Mouse (Mus musculus) limb, embryonic 15.5 days (tissue): ENCODE data around the gene Gm27029. TPM values are rescaled to one million over a fixed set of nuclear protein-coding genes. Genes with fewer than 3 reads are reported as not detected.
"Not testable (repeated sequence)": the region's sequence is repeated elsewhere in the genome, so short reads cannot be mapped to it uniquely, and the experiment has no call there.

Source experiments
- ATAC-seq: fragments of 200-750 bp; cut with Nextera tagmentation; 2 replicates; pipeline ENCODE4 v1.8.0; 2017; ENCODE audit warnings: low read depth, moderate TSS enrichment; ENCODE audit not compliant: insufficient number of reproducible peaks, low FRiP score, low TSS enrichment
- H3K27ac ChIP-seq: fragments of 300-500 bp; sonication (generic); 2 replicates; pipeline ENCODE4 v1.5.1; 2015; ENCODE audit warnings: moderate library complexity, mild to moderate bottlenecking, inconsistent platforms
- H3K27me3 ChIP-seq: fragments of 300-500 bp; sonication (generic); 2 replicates; pipeline ENCODE4 v1.6.1; 2015; ENCODE audit warnings: inconsistent platforms
- H3K36me3 ChIP-seq: fragments of 300-500 bp; sonication (generic); 2 replicates; pipeline ENCODE4 v1.6.1; 2015; ENCODE audit warnings: inconsistent platforms
- H3K4me1 ChIP-seq: fragments of 300-500 bp; sonication (generic); 2 replicates; pipeline ENCODE4 v1.6.1; 2015; ENCODE audit warnings: inconsistent platforms
- H3K4me2 ChIP-seq: fragments of 300-500 bp; sonication (generic); 2 replicates; pipeline ENCODE4 v1.6.1; 2015; ENCODE audit warnings: mild to moderate bottlenecking, inconsistent platforms
- H3K4me3 ChIP-seq: fragments of 300-500 bp; sonication (generic); 2 replicates; pipeline ENCODE4 v1.5.1; 2015; ENCODE audit warnings: mild to moderate bottlenecking, inconsistent platforms
- H3K9ac ChIP-seq: fragments of 300-500 bp; sonication (generic); 2 replicates; pipeline ENCODE4 v1.6.1; 2015; ENCODE audit warnings: inconsistent platforms
- H3K9me3 ChIP-seq: fragments of 300-500 bp; sonication (generic); 2 replicates; pipeline ENCODE4 v1.6.1; 2016; ENCODE audit warnings: inconsistent platforms
- WGBS: fragments of 180-500 bp; shearing (Covaris S2); methylation state at CpG from one replicate; pipeline ENCODE4 v1.1.7; 2015; 5-methylcytosine and 5-hydroxymethylcytosine counted together
- polyA plus RNA-seq: library from polyadenylated mRNA; unstranded; fragments of >200 nt; fragmentation: Nextera tagmentation; extraction: Ambion mirVana; gene quantifications from 2 replicates; pipeline ENCODE4 v1.2.1, GENCODE M21; 2015

The Gm27029 gene
- polyA plus RNA-seq, 1 experiment from 2014 or later = 11.8 TPM

DNA sequence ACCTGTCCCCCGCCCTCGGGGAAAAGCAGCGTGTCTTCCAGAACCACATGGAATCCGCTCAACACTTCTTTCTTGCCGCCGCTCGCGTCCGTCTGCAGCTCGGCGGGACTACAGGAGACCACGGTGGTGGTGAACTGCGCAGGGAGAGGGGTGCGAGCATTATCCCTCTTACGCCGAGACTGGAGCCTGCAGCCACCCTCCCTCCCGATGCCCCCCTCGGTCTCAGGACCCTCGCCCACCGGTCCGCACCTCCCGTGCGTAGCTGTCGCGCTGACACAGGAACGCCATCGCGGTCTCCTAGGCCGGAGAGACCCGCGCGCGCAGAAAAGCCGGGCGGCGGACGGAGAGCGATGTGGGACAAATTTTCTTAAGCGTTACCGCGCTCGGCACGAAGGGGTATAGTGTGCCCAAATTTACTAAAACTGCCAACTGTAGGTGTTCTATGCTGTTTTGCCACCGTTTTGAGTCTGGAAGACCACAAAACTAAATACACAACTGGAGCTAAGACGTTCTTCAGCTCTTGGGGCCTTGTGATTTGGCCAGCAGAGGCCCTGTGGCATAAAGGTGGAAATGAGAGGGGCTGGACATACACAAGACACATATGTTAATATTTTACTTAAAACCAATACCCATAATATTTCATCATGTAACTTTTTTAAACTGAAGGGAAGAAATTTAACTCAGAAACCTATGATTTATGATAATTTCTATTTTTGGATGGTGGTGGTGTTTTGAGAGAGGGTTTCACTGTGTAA is 7.3 kb downstream of the Gm27029 start, which contains the start of gene Aarsd1:
Gene Aarsd1, minus strand, starts transcription at position 515 of the 755 bp plus-strand sequence.
- ATAC-seq = peak; percentile 77; the same call in 1 of the 2 replicates

DNA sequence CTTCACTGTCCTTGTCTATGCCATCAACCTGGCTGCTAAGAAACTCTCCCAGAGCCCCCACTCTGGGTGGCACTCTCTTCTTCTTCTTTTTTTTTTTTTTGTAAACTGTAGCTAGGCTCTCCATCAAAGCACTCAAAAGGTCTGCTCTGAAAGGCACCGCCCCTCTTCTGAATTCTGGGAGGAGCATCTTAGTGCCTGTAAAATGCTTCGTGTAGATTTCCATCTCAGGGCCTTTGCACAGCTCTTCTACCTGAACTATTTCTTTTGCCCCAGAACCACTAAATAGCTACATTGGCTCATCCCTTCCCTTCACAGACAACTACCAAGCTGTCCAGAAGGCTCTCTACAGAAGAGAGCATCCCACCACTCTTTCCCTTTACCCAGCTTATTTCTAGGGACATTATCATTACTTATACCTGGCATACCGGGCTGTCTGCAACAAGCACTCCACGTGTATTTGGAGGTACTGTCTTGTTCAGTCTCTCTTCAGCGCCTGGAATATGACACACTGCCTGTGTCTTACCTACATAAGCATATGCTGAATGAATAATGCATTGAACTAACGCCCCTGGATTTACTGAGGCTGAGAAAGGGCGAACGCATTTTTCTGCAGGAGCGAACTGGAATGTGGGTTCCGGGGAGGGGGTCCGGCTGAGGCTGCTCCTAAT is 8.0 kb downstream of the Gm27029 start:
- Histone ChIP-seq H3K4me1 (peaks cover 7% of the 10 kb centered on the region), H3K4me3 (peak overlapping the region; percentile 82), H3K36me3 (peaks cover 22% of the 10 kb centered on the region), H3K27me3 (no peaks in the 10 kb centered on the region), H3K4me2 (peak overlapping the region; percentile 68), H3K9ac (peak overlapping the region; percentile 81), H3K9me3 (no peaks in the 10 kb centered on the region), H3K27ac (peak overlapping the region; percentile 82)
- ATAC-seq = peak; percentile 12; the same call in 1 of the 2 replicates
- 2% methylated on average over 11 of the region's 11 CpGs for WGBS

More for the DNA sequence above, 7.3 kb downstream of the Gm27029 start, which contains the start of gene Aarsd1:
- Histone ChIP-seq H3K9ac (peak within 1 kb of the TSS; percentile 81), H3K4me3 (peak within 1 kb of the TSS; percentile 82), H3K9me3 (no peaks in the 10 kb centered on the region), H3K27ac (peak within 1 kb of the TSS; percentile 82), H3K27me3 (no peaks in the 10 kb centered on the region), H3K4me2 (peak within 1 kb of the TSS; percentile 68), H3K4me1 (peaks cover 7% of the 10 kb centered on the region), H3K36me3 (peaks cover 15% of the 10 kb centered on the region)
- WGBS = 0% methylated on average over 45 of the region's 45 CpGs

DNA sequence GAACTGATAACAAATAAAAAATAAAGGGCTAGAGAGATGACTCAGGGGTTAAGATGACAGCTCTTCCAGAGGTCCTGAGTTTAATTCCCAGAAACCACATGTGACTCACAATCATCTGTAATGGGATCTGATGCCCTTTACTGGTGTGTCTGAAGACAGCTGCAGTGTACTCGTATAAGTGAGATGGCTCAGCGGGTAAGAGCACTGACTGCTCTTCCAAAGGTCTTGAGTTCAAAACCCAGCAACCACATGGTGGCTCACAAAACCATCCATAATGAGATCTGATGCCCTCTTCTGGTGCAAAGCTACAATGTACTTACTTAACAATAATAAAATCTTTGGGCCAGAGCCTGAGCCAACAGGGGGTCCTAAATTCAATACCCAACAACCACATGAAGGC is 9.3 kb downstream of the Gm27029 start:
- Histone ChIP-seq H3K9me3 (no peaks in the 10 kb centered on the region), H3K27me3 (no peaks in the 10 kb centered on the region), H3K9ac (no peak overlapping the region), H3K27ac (no peak overlapping the region), H3K36me3 (peaks cover 35% of the 10 kb centered on the region), H3K4me1 (peaks cover 7% of the 10 kb centered on the region), H3K4me3 (no peak overlapping the region), H3K4me2 (no peak overlapping the region)
- 86% methylated on average over 2 of the region's 2 CpGs for WGBS
- ATAC-seq = no peak

DNA sequence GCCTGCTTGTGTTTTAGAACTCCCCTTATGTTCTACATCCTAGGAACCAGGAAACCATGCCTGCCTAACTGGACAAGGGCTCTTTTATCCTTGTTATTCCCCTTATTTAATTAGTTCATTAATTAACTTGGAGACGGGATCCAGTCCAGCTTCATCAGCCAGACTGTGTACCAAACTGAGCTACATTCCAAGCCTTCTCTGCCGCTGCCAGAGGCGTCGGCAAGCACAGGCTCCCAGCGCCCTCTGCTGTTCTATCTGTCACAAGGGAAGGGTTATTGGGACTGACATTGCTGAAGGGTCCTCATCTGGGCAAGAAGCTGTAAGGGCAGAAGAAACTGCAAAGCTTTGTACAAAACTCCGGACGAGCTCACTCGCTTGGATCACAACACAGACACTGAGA is 29.5 kb downstream of the Gm27029 start:
- H3K9me3 ChIP-seq = no peaks in the 10 kb centered on the region
- H3K4me1 ChIP-seq = no peaks in the 10 kb centered on the region
- H3K9ac ChIP-seq = no peak overlapping the region
- H3K27me3 ChIP-seq = no peaks in the 10 kb centered on the region
- H3K36me3 ChIP-seq = no peaks in the 10 kb centered on the region
- no peak overlapping the region for H3K27ac ChIP-seq
- H3K4me2 ChIP-seq = no peak overlapping the region
- WGBS = 7% methylated on average over 8 of the region's 8 CpGs
- no peak overlapping the region for H3K4me3 ChIP-seq
- ATAC-seq = no peak

DNA sequence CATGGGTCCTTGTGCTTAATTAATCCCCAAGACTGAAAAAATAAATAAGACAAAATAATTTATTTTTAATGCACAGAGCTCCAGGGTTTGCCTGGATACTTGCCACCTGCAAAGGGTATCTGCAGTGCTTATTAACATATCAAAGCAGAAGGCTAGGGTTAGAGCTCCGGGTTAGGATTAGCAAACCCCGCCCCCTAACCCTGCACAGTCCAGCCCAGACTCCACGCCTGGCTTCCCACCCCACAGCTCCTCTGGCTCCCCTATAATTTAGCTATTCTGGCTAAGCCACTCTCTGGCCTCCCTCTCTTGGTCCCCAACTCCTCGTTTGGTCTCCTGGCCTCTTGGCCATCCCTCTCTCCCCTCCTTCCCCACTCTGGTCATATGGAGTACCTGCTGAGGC is 42.8 kb downstream of the Gm27029 start:
- Histone ChIP-seq H3K9ac (no peak overlapping the region), H3K27me3 (0 out of 2 replicates have a peak, but pooled peaks cover under 1% of the 10 kb centered on the region), H3K4me2 (no peak overlapping the region), H3K36me3 (no peaks in the 10 kb centered on the region), H3K27ac (no peak overlapping the region), H3K4me3 (no peak overlapping the region), H3K4me1 (no peaks in the 10 kb centered on the region), H3K9me3 (no peaks in the 10 kb centered on the region)
- no peak for ATAC-seq
- 12% methylated on average over 4 of the region's 4 CpGs for WGBS

DNA sequence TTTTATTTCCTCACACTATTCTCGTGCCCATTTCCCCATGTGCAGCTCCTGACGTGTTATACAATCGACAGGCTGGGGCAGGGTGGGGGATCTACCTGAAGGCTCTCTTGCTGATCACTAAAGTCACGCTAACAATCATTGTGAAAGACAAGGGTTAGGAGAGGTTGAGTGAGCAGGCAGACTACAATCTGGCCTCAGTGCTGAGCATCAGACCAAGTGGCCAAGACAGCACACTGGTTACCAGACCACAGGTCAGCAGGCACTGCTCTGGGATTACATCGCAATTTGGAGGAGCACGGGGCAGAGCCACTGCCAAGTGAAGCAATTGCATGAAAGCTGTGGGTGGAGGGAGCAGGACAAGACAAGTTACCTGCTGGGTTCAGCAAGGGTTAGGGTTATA is 45.7 kb downstream of the Gm27029 start:
- no peak for ATAC-seq
- WGBS = 77% methylated on average over 6 of the region's 6 CpGs
- H3K36me3 ChIP-seq = no peaks in the 10 kb centered on the region

DNA sequence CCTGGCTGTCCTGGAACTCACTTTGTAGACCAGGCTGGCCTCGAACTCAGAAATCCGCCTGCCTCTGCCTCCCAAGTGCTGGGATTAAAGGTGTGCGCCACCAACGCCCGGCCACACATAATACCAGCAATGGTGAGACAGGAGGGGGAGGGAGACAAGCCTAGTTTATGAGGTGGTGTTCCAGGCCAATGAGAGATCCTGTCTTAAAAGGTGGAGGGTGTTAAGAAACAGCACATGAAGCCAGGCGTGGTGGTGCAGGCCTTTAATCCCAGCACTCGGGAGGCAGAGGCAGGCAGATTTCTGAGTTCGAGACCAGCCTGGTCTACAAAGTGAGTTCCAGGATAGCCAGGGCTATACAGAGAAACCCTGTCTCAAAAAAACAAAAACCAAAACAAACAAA is 46.4 kb downstream of the Gm27029 start:
- not testable (repeated sequence) for H3K36me3 ChIP-seq, H3K4me1 ChIP-seq, H3K9ac ChIP-seq, H3K27ac ChIP-seq, ATAC-seq, H3K9me3 ChIP-seq, H3K4me3 ChIP-seq, H3K4me2 ChIP-seq, H3K27me3 ChIP-seq
- 89% methylated on average over 8 of the region's 8 CpGs for WGBS

More for the DNA sequence above, 45.7 kb downstream of the Gm27029 start:
- Histone ChIP-seq H3K9me3 (no peaks in the 10 kb centered on the region), H3K27me3 (0 out of 2 replicates have a peak, but pooled peaks cover 3% of the 10 kb centered on the region), H3K4me3 (no peak overlapping the region), H3K4me2 (no peak overlapping the region), H3K4me1 (no peaks in the 10 kb centered on the region), H3K9ac (no peak overlapping the region), H3K27ac (no peak overlapping the region)

DNA sequence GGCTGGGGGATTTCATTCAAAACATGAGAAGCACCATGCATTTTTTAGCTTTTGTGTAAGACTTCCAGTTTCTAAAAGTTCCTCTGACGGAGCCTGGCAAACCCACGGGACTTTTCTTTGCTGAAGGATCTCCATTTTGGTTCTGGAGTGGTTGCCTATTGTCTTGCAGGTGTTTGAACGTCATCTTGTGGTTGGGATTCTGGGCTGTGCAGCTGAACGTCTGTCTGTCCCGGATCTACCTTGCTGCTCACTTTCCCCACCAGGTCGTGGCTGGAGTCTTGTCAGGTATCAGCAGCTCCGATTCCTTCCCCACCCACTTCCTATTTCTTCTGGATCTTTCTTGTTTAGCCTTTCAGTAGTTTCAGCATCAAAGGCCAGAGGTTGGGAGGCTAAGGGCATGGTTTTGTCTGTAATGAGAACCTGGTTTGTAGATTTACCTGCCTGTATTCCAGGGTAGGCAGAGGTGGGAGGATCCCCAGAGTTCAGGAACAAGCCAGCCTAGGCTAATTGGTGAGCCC is 50.1 kb downstream of the Gm27029 start:
- Histone ChIP-seq H3K4me2 (no peak overlapping the region), H3K27me3 (0 out of 2 replicates have a peak, but pooled peaks cover 3% of the 10 kb centered on the region), H3K4me3 (no peak overlapping the region), H3K27ac (no peak overlapping the region), H3K9me3 (no peaks in the 10 kb centered on the region), H3K4me1 (no peaks in the 10 kb centered on the region), H3K36me3 (no peaks in the 10 kb centered on the region), H3K9ac (no peak overlapping the region)
- 64% methylated on average over 7 of the region's 7 CpGs for WGBS
- no peak for ATAC-seq

DNA sequence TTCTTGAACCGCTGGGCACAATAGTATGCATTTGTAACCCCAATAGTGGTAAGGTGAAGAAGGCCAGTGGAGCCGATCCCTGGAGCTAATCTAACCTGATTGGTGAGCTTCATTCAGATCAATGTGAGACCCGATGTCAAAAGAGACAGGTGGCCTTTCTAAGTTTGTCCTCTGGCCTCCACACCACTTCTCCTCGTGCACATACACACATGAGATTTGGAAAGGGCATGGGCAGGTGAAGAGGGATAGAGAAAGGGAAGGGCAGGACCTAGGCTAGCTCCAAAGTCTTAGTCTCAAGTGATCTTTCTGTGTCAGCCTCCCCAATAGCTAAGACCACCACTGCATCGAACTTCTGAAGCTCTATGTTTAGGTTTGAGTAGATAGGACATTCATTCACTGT is 54.5 kb downstream of the Gm27029 start:
- no peak for ATAC-seq
- Histone ChIP-seq H3K36me3 (no peaks in the 10 kb centered on the region), H3K27me3 (no peaks in the 10 kb centered on the region), H3K9me3 (no peaks in the 10 kb centered on the region), H3K27ac (no peak overlapping the region), H3K4me1 (no peaks in the 10 kb centered on the region), H3K9ac (no peak overlapping the region), H3K4me3 (no peak overlapping the region), H3K4me2 (no peak overlapping the region)
- 75% methylated on average over 5 of the region's 5 CpGs for WGBS

DNA sequence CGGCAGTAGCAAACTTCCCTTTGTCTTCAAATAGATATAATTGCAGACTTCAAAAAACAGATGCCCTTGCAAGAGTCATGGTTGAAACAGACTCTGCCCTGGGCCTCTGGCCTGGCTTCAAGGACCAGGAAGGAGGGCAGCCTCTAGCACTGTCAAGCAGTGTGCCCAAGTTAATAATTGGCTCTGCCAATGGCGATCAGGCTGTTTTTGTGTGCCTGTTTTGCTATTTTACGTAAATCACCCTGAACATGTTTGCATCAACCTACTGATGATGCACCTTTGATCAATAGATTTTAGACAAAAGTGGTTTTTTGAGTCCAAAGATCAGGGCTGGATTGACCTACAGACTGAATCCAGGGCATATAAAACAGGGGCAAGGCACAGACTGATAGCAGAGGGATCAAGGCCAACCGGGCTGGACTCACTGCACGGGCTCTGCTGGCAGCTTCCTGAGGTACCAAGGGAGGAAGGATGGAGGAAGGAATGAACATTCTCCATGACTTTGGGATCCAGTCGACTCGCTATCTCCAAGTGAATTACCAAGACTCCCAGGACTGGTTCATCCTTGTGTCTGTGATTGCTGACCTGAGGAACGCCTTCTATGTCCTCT is 57.2 kb downstream of the Gm27029 start, which contains the start of gene G6pc:
Gene G6pc, plus strand, starts transcription at position 236 of the 610 bp plus-strand sequence.
- no peak for ATAC-seq
- H3K9ac ChIP-seq = no peak within 1 kb of the TSS
- no peaks in the 10 kb centered on the region for H3K36me3 ChIP-seq
- WGBS = 85% methylated on average over 8 of the region's 8 CpGs
- no peaks in the 10 kb centered on the region for H3K9me3 ChIP-seq
- H3K4me3 ChIP-seq = no peak within 1 kb of the TSS
- H3K27me3 ChIP-seq = no peaks in the 10 kb centered on the region
- H3K27ac ChIP-seq = no peak within 1 kb of the TSS
- H3K4me2 ChIP-seq = no peak within 1 kb of the TSS
- no peaks in the 10 kb centered on the region for H3K4me1 ChIP-seq

DNA sequence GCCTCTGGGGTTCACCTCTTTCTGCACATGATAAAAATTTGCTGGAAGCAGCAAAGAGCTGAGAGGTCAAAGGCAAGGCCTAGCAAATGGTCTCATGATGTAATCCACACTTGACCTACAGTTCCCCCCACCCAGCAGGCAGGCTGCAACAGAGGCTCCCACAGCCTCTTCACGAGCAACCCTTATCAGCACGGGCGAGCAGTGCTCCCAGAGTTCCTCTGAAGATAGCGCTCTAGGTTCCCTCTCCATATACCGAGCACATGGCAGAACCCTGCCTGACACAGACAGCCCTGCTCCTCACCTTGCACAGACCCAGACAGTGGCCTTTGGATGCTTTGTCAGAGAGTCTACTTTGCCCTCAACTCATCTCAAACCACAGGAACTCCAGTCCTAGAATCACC is 60.1 kb downstream of the Gm27029 start:
- Histone ChIP-seq H3K9me3 (no peaks in the 10 kb centered on the region), H3K36me3 (no peaks in the 10 kb centered on the region), H3K4me1 (0 out of 2 replicates have a peak, but pooled peaks cover 2% of the 10 kb centered on the region), H3K4me3 (no peak overlapping the region), H3K27ac (no peak overlapping the region), H3K27me3 (no peaks in the 10 kb centered on the region), H3K9ac (no peak overlapping the region), H3K4me2 (no peak overlapping the region)
- 73% methylated on average over 5 of the region's 5 CpGs for WGBS
- no peak for ATAC-seq
